Mouse (Mus musculus) erythroblast, adult 5-6 weeks (primary cell): Measurements from ENCODE around the gene Mthfr. TPM values are rescaled to one million over a fixed set of nuclear protein-coding genes. Genes with fewer than 3 reads are reported as not detected.

Experiments
- ATAC-seq: replicated peaks from 2 replicates; pipeline ENCODE4 v1.8.0; 2016; ENCODE audit warnings: moderate number of reproducible peaks, mild to moderate bottlenecking, moderate TSS enrichment, inconsistent platforms; ENCODE audit not compliant: poor library complexity, low FRiP score, severe bottlenecking
- total RNA-seq, 2 experiments: library from RNA; stranded (forward) in 1 of 2; stranded (reverse) in 1 of 2; fragments of 150-400 nt in 1 of 2; fragments of 200-764, 138-1000 nt in 1 of 2; gene quantifications; 2 replicates each; pipeline versions ENCODE4 v1.2.3 to v1.2.4; 2015 to 2017; ENCODE audit warnings: low replicate concordance in 2 of 2

Gene Mthfr
- 1.0 and 5.4 TPM in 2 replicates for total RNA-seq (2015; ENCODE audit: low replicate concordance)
- 4.9 and 7.7 TPM in 2 replicates for total RNA-seq (2017; ENCODE audit: low replicate concordance)

DNA sequence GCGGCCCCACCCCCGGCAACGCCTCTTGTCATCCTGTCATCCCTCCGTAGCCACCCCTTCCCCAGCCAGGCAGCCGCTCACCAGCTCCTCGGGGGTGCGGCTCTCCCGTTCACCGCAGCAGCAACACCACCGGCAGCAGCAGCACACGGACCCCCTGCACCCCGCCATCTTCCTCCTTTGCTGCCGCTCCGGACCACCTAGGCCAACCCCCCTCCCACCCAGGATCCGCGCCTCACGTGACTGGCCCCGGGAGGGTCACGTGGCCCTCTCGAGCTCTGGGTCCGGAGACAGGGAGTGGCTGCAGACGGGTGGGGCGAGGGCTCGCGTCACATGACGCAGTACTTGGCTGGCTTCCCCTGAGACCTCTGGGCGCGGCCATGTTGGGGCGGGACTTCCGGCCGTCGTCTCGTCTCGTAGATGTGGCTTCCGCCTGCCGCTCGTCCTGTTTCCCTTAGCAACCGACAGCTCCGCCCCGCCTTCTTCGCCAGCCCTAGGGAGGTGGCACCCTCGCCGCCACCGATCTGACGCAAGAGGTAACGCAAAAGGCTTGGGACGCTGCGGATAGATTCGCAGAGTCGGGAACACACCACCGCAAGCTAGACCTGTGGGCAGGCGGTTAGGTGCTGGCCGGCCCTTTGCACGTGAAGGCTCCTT is at the start of gene Mthfr, which contains the start of gene Clcn6:
Gene Mthfr (plus strand): TSS at position 478 of the 654 bp plus-strand sequence.
Gene Clcn6 (minus strand): TSS at position 222 of the 654 bp plus-strand sequence.
- peak; percentile 85 for ATAC-seq

DNA sequence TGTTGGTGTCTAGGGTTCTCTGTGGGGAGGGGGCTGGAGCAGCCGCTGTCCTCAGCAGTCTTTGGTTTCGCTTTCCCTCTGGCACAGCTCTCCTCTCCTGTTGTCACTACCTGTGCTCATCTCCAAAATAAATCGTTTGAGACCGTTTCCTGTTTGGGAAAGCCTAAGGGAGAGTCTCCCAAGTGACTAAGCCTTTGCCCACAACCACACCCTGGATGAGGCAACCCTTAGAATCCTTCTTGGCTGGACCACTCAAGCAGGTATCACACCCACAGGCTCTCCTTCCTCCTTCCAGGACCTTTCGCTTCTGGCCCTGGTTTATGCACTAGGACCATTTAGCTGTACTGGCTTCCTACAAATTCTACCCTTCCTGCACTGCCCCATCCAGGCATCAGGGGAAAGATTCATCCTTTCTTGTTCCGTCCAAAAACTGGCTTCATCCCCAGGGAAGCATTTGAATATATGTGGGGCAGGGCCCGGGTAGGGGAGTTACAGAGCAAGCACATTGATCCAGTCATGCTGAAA is 45.2 kb upstream of the Mthfr start:
- no peak for ATAC-seq

DNA sequence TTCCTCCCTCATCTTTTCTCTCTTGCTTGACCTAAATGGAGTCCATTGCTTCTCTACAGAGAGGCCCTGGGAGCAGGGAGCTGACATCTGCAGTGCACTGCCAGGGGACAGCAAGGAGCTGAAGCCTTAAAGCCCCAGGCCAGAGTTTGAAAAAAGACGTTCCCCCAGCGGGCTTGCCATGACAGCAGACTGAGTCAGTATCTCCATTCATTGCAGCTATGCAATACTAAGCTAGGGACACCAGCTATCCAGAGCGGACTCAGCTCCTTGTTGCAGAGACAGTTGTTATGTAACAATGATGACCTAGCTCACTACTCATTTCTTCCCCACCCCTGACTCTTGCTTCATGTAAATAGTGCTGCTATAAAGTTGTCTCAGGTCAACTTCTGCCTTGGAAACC is 43.6 kb upstream of the Mthfr start:
- ATAC-seq: no peak

DNA sequence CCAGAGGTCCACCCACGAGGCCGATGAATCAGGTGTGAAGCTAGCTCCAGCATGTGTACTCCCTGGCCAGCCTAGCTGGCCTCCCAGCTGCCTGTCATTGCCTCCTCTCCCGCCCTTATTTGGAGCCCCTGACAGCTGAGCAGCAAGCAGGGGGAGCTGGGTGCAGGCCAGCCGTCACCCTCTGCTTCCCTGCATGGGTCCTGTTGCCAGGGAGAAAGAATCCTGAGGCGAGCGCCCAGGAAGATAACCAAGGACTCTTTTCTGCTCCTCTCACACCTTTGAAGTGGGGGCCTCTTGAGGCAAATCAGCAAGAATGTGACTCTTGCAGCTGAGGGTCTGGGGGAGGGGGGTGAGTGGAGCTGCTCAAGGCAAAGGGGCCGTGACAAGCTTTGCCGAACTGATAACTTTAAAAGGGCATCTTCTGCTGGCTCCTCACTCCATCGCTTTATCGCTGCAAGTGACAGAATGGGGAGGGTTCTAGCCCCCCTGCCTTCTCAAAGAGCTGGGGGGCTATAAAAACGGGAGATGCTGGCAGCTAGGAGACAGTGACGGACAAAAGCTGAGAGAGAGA is 38.6 kb upstream of the Mthfr start, which contains the start of gene Nppa:
Gene Nppa (plus strand): TSS at position 521 of the 571 bp plus-strand sequence.
- ATAC-seq: no peak

DNA sequence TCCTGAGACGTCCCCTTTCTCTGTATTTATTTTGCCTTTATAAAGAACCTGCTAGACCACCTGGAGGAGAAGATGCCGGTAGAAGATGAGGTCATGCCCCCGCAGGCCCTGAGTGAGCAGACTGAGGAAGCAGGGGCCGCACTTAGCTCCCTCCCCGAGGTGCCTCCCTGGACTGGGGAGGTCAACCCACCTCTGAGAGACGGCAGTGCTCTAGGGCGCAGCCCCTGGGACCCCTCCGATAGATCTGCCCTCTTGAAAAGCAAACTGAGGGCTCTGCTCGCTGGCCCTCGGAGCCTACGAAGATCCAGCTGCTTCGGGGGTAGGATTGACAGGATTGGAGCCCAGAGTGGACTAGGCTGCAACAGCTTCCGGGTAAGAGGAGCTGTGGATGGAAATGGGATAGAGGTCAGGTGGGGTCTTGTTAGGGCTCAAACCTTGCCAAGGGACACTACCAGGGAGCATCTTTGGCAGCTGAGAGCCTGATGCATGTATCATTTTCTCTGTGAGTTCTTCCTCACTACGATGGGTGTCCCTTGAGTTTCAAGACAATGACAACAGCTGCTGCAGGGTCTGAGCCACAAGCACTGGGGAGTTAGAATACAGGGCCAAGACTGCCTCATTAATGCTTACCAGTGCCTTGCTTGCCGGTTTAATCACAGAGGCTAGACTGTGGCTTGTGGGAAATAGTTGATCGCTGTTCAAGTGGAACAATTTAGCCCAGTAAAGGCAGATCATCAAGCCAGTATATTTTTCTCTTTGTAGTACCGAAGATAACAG is 37.7 kb upstream of the Mthfr start:
- no peak for ATAC-seq

DNA sequence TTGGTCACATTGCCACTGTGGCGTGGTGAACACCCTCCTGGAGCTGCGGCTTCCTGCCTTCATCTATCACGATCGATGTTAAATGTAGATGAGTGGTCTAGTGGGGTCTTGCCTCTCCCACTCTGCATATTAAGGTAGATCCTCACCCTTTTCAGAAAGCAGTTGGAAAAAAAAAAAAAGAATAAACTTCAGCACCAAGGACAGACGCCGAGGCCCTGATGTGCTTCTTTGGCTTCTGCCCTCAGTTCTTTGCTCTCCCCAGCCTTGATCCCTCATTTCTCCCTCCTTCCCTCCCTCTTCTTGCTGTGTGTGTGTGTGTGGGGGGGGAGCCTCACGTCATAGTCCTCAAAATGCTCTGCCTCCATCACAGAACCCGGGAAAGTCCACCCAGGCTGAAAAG is 37.0 kb upstream of the Mthfr start:
- ATAC-seq: no peak

DNA sequence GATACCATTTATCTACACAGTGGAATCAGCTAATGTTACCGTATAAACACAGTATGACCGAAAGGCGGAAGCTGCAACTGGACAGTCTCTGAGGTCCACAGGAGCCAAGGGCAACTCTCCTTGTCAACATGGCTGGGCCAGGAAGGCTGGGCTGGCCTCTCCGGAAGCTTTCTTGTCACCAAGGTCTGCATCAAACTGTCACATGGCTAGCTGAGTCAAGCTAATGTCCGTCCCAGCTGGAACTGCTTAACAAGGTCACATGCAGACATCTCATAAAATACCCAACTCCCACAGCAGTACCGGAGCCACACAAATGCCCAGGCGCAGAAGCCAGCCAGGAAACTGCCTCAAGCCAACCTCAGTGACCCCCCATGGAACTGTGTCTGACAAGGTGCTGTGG is 34.5 kb upstream of the Mthfr start:
- ATAC-seq: no peak

DNA sequence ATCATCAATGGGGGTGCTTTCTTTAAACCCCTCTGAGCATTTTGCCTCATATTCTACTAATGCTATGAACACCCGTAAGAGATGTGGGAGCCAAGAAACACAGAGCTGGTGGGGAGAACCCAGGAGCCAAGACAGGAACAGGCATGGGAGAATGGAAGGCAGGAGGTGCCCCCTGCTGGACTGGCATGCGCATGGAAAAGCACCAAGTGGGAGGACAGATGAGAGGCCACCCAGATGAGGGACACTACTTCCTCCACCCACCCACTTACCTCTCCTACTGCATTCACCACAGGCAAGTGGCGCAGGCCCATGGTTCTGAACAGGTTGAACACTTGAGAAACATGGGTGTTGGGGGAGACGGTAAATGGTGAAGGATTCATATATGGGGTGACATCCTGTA is 30.5 kb upstream of the Mthfr start:
- ATAC-seq: peak; percentile 37; the same call in 1 of the 2 replicates

DNA sequence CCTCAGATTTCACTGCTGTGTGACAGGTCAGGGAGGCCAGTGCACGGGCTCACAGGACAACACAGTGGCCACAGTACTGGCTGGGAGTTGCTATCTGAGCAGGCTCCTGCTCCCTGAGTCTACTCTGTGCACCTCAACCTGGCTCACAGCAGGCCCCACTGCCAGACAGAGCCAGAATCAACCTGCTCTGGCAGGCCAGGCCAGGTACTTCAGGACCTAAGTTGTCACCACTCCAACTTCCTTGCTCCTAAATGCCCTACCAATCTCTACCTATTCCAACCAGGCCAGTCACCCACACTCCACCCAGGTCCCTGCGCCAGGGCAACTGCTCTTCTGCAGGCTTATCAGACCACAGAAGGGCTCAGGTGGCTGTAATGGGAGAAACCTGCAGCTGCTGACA is 29.2 kb upstream of the Mthfr start:
- no peak for ATAC-seq

DNA sequence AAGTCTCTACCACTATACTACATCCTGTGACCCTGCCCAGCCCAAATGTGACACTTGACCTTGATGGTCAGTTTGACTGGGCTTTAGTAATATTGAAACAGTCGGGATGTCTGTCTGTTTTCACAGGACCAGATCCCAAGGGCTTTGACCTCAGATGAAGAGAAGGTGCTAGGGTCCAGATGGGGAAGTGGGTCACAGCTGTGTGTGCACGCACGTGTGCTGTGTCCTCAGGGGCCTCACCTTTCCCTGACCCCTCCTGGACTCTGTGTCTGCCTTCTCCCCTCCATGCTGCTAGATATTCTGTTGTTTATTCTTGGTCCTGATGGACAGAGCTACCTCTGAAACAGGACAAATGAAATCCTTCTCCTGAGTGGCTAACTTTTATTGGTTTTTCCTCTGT is 27.5 kb upstream of the Mthfr start:
- ATAC-seq: no peak

DNA sequence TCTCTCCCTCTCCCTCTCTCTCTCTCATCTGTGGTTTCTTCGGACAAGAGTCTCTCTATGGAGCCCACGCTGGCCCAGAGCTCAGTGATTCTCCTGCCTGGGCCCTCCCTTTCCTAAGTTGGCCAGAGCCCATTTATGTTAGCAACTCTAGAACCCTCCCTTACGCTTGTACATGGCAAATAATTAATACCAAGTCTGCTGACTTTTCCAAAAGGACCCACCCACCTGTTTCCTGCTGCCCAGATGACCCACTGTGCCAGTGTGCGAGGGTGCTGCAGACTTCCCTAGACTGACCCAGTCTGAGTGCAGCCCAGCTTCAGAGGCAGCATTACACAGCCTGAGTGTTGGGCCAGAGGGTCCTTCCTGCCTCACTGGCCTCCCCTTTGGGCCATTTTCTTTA is 26.7 kb upstream of the Mthfr start:
- no peak for ATAC-seq

DNA sequence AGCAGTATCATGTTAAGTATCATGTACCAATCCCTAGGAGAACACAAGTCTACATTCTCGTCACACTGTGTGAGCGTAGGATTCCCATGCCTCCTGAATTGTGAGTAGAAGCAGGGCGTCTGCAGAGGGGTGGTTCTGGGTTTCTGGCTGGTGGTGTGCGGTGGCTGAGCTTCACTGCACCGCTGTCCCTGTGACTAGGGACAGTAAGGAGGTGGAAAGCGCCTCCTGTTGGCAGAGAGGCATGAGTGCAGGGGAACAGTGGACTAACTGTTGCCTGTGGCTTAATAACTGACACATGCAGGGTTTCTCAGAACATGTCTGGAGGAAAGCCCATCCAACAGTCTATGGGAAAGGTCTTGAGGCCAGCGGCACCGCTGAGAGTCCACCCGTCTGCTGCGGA is 23.5 kb upstream of the Mthfr start:
- ATAC-seq: no peak

DNA sequence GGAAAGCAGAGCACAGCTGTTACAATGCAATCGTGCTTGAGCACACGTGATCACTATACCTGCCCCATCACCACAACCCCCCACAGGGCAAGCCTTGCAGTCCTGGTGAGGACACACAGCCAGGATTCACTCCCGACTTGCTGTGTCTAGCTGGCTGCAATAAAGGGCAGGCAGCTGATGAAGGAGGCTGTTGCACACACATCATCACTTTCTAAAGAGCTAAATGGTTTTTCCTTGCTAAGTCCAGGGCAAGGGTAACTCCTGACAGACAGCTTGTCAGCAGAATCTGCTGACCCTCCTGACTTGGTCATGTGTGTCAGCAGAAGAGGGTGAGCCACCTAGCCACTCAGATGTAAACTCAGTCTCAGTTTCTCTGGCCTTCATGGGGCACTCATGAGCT is 21.9 kb upstream of the Mthfr start:
- ATAC-seq: no peak

DNA sequence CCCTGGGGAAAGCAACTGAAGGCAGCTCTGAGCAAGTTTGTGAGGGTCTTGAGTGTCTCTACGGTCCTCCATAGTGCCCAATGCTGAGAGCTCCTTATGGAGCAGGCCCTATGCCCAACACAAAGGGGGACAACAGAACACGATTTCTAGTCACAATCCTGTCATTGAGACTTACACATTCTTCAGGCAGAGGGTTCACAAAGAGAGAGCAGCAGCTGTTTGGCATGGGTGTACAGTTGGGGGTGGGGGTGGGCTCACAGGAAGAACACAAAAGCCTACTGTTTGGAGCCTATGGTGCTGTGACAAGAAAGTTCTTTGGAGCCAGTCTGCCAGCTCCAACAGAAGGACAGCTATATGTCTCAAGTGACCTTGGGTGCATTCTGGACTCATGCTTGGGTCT is 20.5 kb upstream of the Mthfr start:
- ATAC-seq: no peak

DNA sequence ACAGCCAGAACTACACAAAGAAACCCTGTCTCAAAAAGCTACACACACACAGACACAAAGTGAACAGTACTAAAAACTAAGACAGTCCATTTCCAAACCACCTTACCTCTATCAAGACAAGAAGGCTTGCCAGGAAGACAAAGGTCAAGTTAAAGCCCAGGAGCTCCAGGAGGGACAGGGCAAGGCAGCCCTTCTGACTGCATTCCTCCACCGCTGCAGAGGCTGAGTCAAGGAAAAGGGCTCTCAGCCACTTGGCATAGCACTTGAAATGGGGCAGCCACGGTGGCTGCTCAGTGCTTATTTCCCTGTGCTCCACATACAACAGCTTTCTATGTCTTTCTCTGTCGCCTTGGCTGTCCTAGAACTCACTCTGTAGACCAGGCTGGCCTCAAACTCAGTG is 14.9 kb upstream of the Mthfr start:
- no peak for ATAC-seq

DNA sequence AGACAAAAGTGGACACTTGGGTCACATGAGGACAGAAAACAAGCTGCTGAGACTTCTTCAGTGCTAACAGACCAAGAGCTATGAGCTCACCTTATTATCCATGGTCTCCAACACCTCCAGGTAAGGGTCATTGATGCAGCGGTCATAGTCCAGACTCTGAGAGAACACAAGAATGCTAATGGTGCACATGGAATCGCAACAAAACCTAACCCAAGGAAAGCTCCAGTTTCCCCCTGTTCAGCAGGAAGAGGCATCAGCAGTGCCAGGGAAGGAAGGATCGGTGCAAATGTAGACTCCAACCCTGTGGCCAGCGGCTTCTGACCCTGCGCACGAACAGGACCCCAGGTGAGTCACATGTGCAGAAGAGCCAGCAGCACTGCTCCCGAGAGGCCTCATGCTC is 9.6 kb upstream of the Mthfr start:
- no peak for ATAC-seq

DNA sequence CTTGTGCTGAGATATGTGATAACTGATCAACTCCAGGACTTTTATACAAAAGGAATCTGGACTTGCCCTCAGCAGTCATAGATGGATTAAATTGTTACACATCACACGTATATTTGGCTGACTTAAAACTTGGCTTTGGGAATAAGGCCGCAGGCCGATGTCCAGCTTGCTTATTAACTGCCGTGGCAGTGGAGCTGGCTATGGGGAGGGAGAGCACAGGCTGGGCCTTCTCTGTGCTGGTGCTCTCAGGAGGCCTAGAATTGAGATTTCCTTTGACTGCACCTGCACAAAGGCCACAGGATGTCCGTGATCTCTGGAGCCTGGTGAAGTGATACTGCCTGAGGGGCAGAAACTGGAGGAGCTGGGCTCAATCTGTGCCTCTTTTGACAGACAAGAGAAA is 8.4 kb upstream of the Mthfr start:
- ATAC-seq: no peak

DNA sequence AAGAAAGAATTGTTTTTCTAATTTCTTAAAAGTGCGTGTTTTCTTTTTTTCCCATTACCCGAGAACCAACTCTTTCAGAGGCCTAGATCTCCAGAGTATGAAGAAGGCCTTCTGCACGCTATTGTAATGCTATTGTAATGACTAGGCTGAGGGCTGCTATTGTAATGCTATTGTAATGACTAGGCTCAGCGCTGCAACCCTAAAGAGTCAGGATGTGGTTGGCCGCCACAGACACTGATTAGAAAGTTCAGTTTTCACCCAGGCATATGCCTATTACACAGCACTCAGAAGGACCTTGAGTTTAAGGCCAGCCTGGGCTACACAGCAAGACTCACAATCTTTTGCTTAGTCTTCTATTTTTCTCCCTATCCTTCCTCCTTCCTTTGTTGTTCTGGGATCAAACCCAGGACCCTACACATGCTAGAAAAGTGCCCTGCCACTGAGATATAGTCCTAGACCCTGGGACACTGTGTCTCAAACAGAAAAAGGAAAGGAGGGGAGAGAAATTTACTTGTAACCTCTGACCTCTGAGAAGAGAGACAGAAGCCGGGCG is 4.9 kb upstream of the Mthfr start:
- no peak for ATAC-seq

DNA sequence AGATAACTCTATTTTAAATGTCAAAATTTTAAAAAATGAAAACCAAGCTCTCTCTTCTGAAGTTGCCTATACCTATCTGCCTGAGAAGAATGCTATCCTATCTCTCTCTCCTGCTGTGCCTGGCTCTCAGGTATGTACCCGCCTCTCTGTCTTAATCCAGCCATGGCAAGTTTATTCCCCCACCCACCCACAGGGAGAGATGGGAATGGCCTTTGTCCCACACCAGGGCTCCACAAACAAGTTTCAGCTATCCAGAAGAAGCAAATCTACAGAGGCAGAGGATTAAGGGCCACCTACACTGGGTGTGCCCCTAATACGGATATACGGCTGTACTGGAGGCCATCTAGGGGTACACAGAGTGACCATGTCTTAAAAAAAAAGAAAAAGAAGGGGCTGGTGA is 3.4 kb upstream of the Mthfr start:
- ATAC-seq: no peak

DNA sequence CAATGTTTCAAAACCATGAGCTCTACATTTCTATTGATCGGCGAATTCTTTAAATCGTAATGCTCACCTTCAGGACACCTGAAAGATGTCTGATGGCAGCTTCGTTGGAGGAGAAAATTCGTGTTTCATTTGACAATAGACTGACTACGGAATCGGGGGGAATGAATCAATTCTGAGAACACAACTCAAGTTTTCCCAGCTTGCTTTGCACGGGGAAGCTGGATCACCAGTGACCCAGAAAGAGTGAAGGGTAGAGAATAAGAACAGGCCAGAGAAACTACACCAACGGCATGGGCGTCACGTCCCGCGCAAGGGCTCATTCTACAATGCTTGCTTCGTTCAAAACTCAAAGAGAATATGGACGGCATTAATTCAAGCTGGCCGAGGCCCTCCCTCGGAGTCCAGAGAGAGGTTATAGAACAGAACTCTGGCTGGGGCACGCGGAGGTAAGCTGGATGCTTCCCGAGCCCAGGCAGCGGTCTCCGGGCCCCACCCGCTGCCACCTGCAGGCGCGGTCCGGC is 738 bp upstream of the Mthfr start:
- ATAC-seq: no peak
